Mouse (Mus musculus): ENCODE measurements around the gene Vcan. TPM values are rescaled to one million over a fixed set of nuclear protein-coding genes. Genes with fewer than 3 reads are reported as not detected.

Vcan gene
- total RNA-seq, 2 experiments from 2014 or later = 24.3 to 48.9 TPM

DNA sequence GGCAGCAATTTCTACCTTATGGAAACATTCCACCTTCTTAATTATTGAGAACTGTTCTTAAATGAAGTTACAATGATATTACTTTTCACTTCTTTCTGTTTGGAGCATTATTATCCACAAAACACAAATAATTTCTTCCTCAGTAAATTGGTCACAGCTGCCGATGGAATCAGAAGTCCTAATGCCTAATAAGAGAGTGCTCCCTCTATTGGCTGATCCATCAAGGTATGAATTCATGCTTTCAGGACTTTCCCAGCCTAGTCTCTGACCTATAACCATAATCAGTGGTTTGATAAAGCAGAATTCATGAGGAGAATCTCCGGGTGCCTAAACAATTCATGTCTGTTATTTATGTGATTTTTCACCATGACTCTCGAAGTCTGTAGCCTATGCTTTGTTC lies 123.2 kb downstream of the Vcan start:
- no peak for ATAC-seq (ENCODE audit: poor library complexity, severe bottlenecking)

DNA sequence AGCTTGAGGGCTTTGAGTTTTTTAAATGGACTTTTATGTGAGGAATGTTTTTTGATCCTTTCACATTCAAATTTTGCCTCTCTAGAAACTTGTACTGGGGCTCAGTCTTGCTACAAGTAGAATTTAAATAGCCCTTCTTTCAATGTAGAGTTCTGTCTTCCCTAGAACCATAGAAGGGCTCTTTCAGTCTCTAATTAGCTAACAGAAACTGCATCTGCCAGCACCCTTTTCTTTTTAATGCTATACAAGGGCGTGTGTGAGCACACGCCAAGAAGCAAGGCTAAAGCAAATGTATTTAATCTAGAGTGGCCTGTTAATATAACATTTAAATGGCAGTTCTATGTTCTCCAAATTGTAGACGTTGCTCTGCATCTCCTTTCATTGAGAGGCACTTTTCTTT lies 134.9 kb downstream of the Vcan start:
- ATAC-seq (ENCODE audit: poor library complexity, severe bottlenecking) = no peak

Other genes starting within 250 kb of the Vcan start
- gene Hapln1, start 202.7 kb downstream of the Vcan start, total RNA-seq (2015) = 0.25 TPM in 1 of 2 replicates, not detected in the other
- not detected in 2 replicates for gene Hapln1, start 202.7 kb downstream of the Vcan start, total RNA-seq (2017)

Measured in megakaryocyte, adult 5-6 weeks (primary cell).